Mouse (Mus musculus): ENCODE results near the gene Gosr2. TPM values are rescaled to one million over a fixed set of nuclear protein-coding genes. Genes with fewer than 3 reads are reported as not detected.

Gosr2 gene
- polyA plus RNA-seq, 1 experiment from 2014 or later = 96.6 TPM

- Histone ChIP-seq H3K4me1 (peaks cover 42% of the 10 kb centered on the region), H3K9me3 (no peaks in the 10 kb centered on the region), H3K4me3 (no peak overlapping the region), H3K27me3 (replicated peaks; ENCODE audit: low read depth, poor library complexity, severe bottlenecking) (peaks cover 34% of the 10 kb centered on the region; the same call in 1 of the 2 replicates), H3K27ac (replicated peaks) (no peak overlapping the region), H3K36me3 (replicated peaks) (no peaks in the 10 kb centered on the region)
- DNase-seq (ENCODE audit: low spot score) = no peak
- WGBS = 44% methylated on average over 9 of the region's 9 CpGs
These were observed 19.3 kb upstream of the Gosr2 start for GRCm38 (mm10) chr11:103716971-103717370.

- H3K27ac ChIP-seq (replicated peaks) = no peak overlapping the region
- H3K9me3 ChIP-seq = no peaks in the 10 kb centered on the region
- no peaks in the 10 kb centered on the region for H3K36me3 ChIP-seq (replicated peaks)
- H3K27me3 ChIP-seq (replicated peaks; ENCODE audit: low read depth, poor library complexity, severe bottlenecking) = peaks cover 39% of the 10 kb centered on the region
- WGBS = 88% methylated on average over 2 of the region's 2 CpGs
- peaks cover 41% of the 10 kb centered on the region for H3K4me1 ChIP-seq
- H3K4me3 ChIP-seq = no peak overlapping the region
- no peak for DNase-seq (ENCODE audit: low spot score)
These were observed 16.4 kb upstream of the Gosr2 start for GRCm38 (mm10) chr11:103714074-103714473.

DNA sequence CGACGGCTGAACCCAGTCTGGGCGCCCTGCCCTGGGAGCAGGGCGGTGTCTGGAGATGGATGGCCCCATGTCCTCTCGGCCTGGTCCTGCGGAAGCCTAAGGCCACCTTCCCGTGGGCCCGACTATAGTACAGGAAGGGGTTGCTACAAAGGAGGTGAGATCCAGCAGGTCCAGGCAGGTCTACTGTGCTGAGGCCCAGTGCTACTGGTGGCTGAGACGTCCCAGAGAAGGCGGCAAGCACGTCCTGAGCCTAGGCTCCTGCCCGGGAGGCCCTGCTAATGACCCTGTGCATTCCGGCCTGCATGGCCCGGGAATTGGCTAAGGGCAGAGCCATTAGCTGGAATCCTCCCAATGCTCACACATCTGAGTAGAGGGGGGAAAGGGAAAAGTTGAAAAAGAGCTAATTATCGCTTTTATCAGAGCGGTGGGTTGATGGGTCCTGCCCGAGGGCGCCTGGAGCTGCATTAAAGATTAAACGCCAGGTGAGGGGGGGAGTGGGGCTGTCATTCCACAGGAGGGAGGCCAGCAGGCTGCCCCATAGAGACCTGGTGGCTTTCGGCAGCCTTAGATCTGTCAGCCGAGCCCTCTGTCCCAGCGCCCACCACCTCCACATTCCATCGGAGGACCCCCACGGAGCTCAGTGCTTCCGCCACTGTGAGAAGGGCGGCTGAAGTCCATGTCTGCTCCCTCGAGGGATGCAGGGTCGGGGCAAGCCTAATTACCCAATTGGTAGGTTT is 14.3 kb upstream of the Gosr2 start:
- Histone ChIP-seq H3K4me3 (no peak overlapping the region), H3K4me1 (peaks cover 20% of the 10 kb centered on the region), H3K27me3 (replicated peaks; ENCODE audit: low read depth, poor library complexity, severe bottlenecking) (peaks cover 39% of the 10 kb centered on the region), H3K36me3 (replicated peaks) (no peaks in the 10 kb centered on the region), H3K9me3 (no peaks in the 10 kb centered on the region), H3K27ac (replicated peaks) (peak overlapping the region; percentile 35; the same call in 1 of the 2 replicates)
- DNase-seq (ENCODE audit: low spot score) = peak; percentile 58
- WGBS = 43% methylated on average over 28 of the region's 28 CpGs

GRCm38 (mm10) chr11:103709982-103710381 is 12.3 kb upstream of the Gosr2 start:
- Histone ChIP-seq H3K27me3 (replicated peaks; ENCODE audit: low read depth, poor library complexity, severe bottlenecking) (peaks cover 30% of the 10 kb centered on the region), H3K9me3 (no peaks in the 10 kb centered on the region), H3K27ac (replicated peaks) (no peak overlapping the region), H3K4me1 (peaks cover 14% of the 10 kb centered on the region), H3K36me3 (replicated peaks) (no peaks in the 10 kb centered on the region), H3K4me3 (no peak overlapping the region)
- WGBS = 81% methylated on average over 1 of the region's 1 CpGs
- no peak for DNase-seq (ENCODE audit: low spot score)

DNA sequence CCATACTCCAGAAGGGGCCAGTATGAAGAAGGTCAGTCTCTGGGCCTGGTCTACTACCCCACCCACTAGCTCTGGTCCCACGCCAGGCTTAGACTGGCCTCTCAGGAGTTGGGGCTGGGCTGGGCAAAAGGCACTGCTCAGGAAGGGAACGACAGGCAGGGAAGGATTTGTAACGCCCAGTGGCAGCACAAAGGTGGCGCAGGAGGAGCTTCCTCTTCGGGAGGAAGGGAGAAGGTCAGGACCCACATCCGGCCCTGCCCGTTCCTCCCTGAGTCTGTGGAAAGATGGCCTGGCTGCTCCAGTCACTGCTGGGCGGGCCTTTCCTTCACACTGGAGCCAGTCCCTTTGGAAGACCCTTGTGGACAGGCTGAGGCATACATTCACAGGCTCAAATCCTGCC is 9.3 kb upstream of the Gosr2 start:
- H3K27me3 ChIP-seq (replicated peaks; ENCODE audit: low read depth, poor library complexity, severe bottlenecking) = peaks cover 13% of the 10 kb centered on the region
- no peak overlapping the region for H3K27ac ChIP-seq (replicated peaks)
- no peak overlapping the region for H3K4me3 ChIP-seq
- H3K36me3 ChIP-seq (replicated peaks) = no peaks in the 10 kb centered on the region
- H3K4me1 ChIP-seq = peaks cover 10% of the 10 kb centered on the region
- no peak for DNase-seq (ENCODE audit: low spot score)
- H3K9me3 ChIP-seq = no peaks in the 10 kb centered on the region
- 53% methylated on average over 8 of the region's 8 CpGs for WGBS

DNA sequence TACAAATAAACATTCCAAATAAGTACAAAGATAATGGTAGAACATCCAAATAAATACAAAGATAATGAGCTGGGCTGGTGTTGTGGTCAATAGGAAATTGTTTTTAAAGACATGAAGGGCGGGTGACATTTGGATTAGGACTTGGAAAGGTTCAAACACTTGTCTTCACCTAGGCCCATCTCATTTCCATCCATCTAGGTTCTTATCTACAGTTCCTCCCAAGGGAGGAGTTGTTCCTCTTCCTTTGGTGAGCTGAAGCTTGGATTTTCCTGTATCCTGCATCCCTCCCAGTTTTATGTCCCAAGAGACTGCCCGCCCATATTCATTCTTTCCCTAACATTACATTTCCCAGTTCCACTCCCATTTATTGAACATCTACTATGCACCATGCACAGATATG is 528 bp upstream of the Gosr2 start:
- Histone ChIP-seq H3K9me3 (no peaks in the 10 kb centered on the region), H3K27me3 (replicated peaks; ENCODE audit: low read depth, poor library complexity, severe bottlenecking) (no peaks in the 10 kb centered on the region), H3K36me3 (replicated peaks) (peaks cover 10% of the 10 kb centered on the region), H3K4me1 (peaks cover 12% of the 10 kb centered on the region), H3K4me3 (peak overlapping the region; percentile 93), H3K27ac (replicated peaks) (peak overlapping the region; percentile 97)
- DNase-seq (ENCODE audit: low spot score) = no peak
- WGBS = 70% methylated on average over 2 of the region's 2 CpGs

DNA sequence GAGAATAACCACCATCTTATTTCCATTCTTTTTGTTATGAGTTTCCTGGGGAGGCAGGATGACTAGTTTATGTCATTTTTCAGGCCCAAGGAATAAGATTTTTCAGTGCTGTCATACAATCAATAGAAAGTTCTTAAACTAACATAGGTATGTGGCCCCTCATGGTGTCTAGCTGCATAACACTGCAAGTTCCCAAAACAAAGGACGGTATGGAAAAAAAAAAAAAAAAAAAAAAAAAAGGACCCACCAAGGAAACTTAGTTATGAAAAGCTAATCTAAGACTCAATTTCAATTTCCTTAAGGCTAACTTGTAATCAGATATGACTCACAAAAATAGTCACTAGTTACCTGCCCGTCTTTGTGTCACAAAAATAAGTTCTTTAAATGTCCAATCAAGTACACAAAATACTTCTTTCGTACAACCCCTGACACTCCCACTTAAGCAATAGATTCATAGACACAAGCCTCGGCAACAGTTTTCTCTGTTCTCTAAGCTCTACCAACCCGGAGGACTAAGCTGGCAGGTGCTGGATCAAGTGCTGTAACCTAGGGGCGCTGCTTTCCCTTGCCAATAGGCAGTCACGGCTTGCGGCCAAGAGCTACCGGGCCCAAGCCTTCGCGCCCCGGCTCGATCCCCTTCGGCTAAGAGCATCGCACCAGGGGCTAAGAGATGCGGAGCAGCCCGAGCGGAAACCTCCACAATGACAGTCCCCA is 690 bp downstream of the Gosr2 start:
- Histone ChIP-seq H3K36me3 (replicated peaks) (peaks cover 10% of the 10 kb centered on the region), H3K4me1 (peaks cover 12% of the 10 kb centered on the region), H3K27ac (replicated peaks) (peak overlapping the region; percentile 97), H3K9me3 (no peaks in the 10 kb centered on the region), H3K4me3 (peak overlapping the region; percentile 93), H3K27me3 (replicated peaks; ENCODE audit: low read depth, poor library complexity, severe bottlenecking) (no peaks in the 10 kb centered on the region)
- 2% methylated on average over 18 of the region's 18 CpGs for WGBS
- no peak for DNase-seq (ENCODE audit: low spot score)

GRCm38 (mm10) chr11:103693241-103693640 is 4.5 kb downstream of the Gosr2 start:
- WGBS = 93% methylated on average over 1 of the region's 1 CpGs

DNA sequence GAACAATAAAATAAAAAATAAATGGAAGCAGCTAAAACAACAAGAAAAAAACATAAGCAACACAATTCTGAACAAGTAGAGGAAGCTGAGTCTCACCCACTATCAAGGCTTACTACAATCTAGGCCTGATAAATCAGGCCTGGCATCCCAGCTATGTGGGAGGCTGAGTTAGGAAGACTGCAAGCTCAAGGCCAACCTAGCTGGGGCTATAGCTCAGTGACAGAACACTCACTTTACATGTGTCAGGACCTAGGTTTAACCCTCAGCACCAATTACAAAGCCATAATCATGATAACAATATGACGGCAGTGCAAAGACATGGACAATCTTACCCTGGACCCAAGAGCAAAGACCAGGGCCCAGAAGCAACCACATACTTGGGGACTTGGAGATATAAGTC is 6.7 kb downstream of the Gosr2 start:
- 98% methylated on average over 1 of the region's 1 CpGs for WGBS
- Histone ChIP-seq H3K9me3 (no peaks in the 10 kb centered on the region), H3K4me3 (no peak overlapping the region), H3K4me1 (peaks cover 30% of the 10 kb centered on the region), H3K27me3 (replicated peaks; ENCODE audit: low read depth, poor library complexity, severe bottlenecking) (no peaks in the 10 kb centered on the region), H3K27ac (replicated peaks) (no peak overlapping the region), H3K36me3 (replicated peaks) (peaks cover 41% of the 10 kb centered on the region)
- DNase-seq (ENCODE audit: low spot score) = no peak

More at GRCm38 (mm10) chr11:103693241-103693640, 4.5 kb downstream of the Gosr2 start:
- Histone ChIP-seq H3K27me3 (replicated peaks; ENCODE audit: low read depth, poor library complexity, severe bottlenecking) (no peaks in the 10 kb centered on the region), H3K27ac (replicated peaks) (no peak overlapping the region), H3K36me3 (replicated peaks) (peaks cover 19% of the 10 kb centered on the region), H3K4me3 (no peak overlapping the region), H3K9me3 (no peaks in the 10 kb centered on the region), H3K4me1 (peaks cover 28% of the 10 kb centered on the region)
- DNase-seq (ENCODE audit: low spot score) = no peak

DNA sequence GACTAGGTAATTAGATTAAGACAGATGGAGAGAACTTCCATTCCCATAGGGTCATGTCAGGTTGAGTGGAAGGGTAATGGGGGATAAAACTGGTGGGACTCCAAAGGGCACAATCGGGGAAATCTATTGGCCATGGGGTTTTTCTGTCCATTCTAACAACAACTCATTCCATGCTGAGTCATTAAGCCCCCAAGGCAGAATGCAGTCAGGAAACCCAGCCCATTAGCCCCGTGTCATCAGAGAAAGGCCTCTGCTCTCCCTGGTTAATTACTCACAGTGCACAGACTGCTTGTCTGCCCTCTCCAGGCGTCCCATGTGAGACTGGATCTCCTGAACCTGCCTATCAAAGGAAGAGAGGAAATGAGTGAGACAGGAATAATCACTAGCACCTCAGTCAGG is 8.7 kb downstream of the Gosr2 start:
- Histone ChIP-seq H3K4me3 (no peak overlapping the region), H3K9me3 (no peaks in the 10 kb centered on the region), H3K36me3 (replicated peaks) (peaks cover 52% of the 10 kb centered on the region), H3K27ac (replicated peaks) (no peak overlapping the region), H3K27me3 (replicated peaks; ENCODE audit: low read depth, poor library complexity, severe bottlenecking) (no peaks in the 10 kb centered on the region), H3K4me1 (peaks cover 30% of the 10 kb centered on the region)
- 11% methylated on average over 3 of the region's 3 CpGs for WGBS
- no peak for DNase-seq (ENCODE audit: low spot score)

- Histone ChIP-seq H3K36me3 (replicated peaks) (peaks cover 57% of the 10 kb centered on the region), H3K27ac (replicated peaks) (no peak overlapping the region), H3K27me3 (replicated peaks; ENCODE audit: low read depth, poor library complexity, severe bottlenecking) (no peaks in the 10 kb centered on the region), H3K4me1 (peaks cover 30% of the 10 kb centered on the region), H3K9me3 (no peaks in the 10 kb centered on the region), H3K4me3 (no peak overlapping the region)
- DNase-seq (ENCODE audit: low spot score) = no peak
- 58% methylated on average over 6 of the region's 6 CpGs for WGBS
These were observed 9.3 kb downstream of the Gosr2 start for GRCm38 (mm10) chr11:103688271-103688979.

DNA sequence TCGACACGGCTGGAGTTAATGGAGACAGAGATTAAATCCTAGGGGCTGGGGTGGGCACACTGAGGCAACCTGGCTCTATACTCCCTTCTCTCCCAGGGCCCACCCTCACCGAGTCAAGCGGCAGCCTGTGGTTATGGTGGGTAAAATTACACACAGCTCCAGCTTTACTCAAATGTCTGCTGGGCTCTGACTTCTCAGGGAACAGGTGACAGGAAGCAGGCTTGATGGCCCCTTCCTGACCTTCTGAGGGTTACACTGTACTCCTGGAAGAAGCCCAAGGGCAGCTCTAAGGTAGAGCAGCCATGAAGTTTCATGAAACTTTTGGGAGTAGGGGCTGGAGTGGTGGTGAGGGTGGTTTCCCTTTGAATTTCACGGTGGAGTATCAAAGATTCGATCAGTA is 11.0 kb downstream of the Gosr2 start:
- Histone ChIP-seq H3K27ac (replicated peaks) (no peak overlapping the region), H3K36me3 (replicated peaks) (peaks cover 74% of the 10 kb centered on the region), H3K4me1 (peaks cover 30% of the 10 kb centered on the region), H3K27me3 (replicated peaks; ENCODE audit: low read depth, poor library complexity, severe bottlenecking) (no peaks in the 10 kb centered on the region), H3K9me3 (no peaks in the 10 kb centered on the region), H3K4me3 (no peak overlapping the region)
- WGBS = 81% methylated on average over 6 of the region's 6 CpGs
- DNase-seq (ENCODE audit: low spot score) = no peak
